Mouse (Mus musculus) adrenal gland, adult (tissue): ENCODE measurements around the gene Opalin.

Experiments
- DNase-seq, 2 experiments: peaks; one replicate each; pipeline ENCODE4 v3.0.0; 2022 to 2023; ENCODE audit warnings: low spot score in 1 of 2; ENCODE audit not compliant: inconsistent age in 2 of 2

Opalin gene

DNA sequence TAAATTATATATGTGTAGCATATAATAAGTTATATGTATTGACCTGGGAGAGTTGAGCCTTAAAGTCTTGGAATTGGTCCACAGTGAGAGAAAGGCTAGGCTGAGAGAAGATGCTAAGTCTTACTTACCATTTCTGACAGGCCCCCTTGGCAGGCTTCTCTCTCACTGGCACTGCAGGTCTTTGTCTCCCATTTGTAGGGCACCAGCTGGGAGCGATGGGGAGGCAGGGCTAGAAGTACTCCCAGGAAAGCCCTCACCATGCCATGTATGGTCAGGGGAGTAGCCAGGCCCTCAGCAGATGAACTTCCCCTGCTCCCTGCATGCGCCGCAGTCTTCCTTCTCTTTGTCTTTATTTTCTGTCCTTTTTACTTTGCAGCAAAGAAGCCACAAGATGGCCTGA lies at the start of gene Opalin:
Gene Opalin, minus strand, starts transcription at position 208 of the 400 bp plus-strand sequence.
- no peak for DNase-seq

DNA sequence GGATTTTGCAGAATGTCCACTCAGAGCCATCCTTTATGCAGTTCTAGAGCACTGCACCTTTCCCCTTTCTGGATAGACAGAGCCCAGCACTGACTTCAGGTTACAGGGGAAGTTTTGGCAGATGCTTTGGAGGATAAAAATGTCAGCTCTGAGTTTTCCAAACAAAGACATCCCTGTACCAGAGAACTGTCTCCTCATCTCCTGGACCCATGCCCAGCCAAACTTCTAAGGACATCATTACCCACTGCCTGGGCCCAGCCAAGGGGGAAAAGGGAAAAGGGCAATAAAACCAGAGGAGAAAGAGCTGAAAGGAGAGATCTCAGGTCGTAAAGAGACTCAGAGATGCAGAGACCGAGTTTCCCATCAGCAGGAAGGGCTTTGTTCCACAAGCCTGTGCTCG lies 46.1 kb upstream of the Opalin start:
- no peak for DNase-seq

DNA sequence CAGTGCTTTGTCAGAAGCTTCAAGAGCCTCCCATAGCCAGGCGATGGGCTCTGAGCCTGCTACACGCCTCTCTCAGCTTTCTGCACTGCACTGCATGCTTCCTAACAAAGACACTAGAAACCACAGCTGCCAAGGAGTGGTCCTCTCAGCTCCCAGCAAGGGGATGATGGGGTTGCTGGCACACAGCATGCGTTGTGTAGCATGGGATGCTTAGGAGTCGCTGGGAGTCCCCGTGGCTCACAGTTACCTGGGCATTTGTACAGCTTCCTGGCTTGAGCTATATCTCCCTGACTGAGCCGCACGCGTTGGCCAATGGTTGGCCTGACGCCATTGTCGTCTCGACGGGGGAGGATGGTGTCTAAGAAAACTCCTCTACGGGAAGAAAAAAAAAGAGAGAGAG lies 43.0 kb upstream of the Opalin start:
- DNase-seq, result no peak

DNA sequence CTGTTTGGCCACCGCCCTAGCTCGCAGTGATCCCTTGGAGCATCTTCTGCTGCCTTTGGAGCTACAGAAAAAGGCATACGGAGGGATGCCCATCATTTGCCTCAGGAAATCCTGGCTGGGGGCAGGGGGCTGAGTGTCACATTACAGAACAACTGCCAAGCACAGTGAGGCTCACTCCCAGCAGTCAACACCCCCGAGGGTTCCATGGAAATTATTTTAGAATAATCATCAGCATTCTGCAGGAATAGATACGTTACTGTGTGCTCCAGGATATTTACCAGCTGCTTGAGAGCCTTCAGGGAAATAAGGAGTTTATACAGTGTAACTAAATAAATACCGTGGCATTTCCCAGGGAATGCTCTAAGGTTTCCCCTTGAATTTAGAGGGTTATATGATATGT lies 41.4 kb upstream of the Opalin start:
- no peak for DNase-seq

DNA sequence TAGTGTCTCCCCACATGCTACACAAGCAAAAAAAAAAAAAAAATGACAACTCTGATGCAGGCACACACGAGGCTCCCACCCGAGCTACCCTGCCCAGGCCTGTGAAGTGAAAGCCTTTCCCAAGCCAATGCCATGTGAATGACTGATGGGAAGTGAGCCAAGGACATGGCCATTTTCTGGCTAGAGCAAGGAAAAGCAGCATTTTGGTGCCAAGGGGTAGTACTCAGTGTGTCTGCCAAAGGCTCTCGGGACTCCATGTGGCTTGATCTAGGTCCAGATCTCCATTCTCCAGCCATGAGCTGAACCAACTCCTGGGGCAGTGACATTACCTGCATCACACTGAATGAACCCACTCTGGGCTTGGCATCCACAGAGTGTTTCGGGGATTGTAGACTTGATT lies 40.4 kb upstream of the Opalin start:
- DNase-seq, result peak in 1 of 2 experiments; percentile 81

DNA sequence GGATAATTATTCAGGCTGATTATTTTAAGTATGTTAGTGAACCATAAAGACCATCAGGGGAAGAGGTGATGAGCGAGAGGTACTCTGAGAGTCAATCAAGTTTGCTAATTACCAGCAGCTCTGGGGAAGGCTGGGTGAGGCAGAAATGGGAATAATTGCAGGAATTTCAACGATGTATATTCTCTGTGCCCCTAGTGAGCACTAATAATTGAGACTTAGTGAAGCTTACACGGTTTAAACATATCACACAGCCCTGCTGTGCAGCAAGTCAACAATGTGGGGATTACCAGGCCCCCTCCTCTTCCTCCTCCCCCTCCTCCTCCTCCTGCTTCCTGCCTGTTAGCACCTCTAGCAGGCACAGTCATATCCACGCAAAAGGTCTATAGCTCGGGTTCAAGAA lies 37.7 kb upstream of the Opalin start:
- DNase-seq, result no peak

DNA sequence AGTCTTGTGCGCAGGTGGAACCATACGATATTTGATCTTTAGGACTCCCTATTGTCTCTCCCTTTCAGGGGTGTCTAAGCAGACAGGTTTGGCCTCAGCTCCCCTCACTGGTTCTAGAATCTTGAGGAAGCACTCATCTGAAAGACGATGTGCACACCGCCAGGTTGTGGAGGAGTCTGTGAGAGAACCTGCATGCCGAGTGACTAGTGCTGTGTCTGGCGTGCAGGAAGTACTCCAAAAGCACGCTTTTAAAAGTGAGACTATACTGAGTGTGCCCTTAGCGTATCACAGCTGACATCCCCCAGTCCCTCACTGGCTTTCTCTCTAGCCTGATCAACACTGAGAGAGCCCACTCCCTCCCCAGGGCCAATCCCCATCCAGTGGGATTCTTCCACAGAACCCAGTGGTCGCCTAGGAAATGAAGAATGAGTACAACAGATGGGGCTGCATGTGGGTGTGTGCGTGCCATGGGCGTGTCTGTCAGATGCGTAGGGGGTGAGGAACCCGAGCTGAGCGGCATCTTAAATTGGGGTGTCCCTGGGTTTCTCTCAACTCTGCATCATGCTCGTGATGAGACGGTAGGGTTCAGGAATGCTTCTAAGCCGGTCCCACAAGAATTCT lies 37.1 kb upstream of the Opalin start:
- no peak for DNase-seq

DNA sequence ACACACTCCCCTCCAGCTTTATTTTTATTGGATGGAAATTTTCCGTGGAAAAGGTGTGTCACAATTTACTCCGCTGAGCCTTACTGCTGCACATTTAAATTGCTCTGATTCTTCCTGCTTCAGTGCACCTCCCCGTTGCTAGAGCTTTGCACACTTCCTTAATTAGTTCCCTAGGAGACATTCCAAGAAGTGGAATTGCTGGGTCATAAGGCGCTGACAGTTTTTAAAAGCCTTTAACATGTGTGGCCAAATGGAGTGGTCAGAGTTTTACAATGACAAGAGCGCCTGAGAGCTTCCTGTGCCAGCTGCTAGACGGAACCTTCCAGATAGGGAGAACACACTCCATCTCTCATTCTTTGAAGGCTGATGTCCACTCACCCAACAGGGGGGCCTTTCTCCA lies 35.7 kb upstream of the Opalin start:
- no peak for DNase-seq

DNA sequence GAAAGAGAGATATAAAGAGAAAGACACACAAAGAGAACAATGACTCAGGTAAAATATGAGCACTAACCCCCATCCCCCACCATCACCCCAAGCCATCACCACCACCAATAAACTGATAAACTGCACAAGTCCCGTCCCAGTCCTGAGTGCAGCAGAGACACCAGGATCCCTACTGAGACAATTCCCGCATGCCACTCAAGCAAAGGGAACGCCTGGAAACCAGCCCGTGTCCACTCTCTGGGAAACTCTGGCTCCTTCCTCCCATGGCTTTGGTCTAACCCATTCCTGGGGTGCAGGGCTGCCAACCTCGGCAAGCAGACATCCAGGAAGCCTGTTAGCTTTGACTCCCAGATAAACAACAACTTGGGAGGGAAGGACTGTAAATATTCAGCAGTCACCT lies 33.1 kb upstream of the Opalin start:
- no peak for DNase-seq

DNA sequence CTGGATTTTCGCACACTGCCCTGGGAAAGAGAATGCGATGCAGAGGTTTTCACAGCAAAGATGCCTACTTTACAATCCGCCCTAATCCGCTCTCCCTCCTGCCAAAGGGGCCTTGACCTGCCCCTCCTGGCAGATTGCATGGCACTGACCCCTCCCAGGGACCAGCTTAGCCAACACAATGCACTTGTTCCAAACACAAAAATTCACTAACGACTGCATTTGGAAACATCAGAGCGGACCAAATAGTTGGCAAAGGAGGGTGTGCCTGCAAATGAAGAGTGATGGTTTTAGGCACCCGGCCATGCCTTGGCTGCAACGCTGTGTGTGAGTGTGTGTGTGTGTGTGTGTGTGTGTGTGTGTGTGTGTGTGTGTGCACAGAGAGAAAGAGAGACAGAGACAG lies 32.6 kb upstream of the Opalin start:
- DNase-seq, result peak in 1 of 2 experiments; percentile 57

DNA sequence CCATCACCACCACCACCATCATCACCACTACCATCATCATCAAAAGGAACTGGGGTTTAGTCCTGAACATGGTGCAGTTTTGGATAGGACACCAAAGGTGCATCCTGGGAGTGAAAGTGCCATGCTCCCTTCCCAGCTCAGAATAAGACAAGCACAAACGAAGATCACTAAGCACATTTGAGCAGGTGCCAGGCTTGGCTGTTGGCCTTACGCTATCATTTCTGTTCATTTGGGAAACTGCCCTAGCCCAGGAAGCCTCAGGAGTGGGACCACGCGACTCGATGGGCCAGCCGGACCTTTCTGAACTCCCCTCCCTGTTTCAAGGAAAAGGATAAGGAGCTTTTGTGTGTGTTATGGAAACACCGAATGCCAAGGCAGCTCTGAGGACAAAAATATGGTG lies 31.8 kb upstream of the Opalin start:
- no peak for DNase-seq

DNA sequence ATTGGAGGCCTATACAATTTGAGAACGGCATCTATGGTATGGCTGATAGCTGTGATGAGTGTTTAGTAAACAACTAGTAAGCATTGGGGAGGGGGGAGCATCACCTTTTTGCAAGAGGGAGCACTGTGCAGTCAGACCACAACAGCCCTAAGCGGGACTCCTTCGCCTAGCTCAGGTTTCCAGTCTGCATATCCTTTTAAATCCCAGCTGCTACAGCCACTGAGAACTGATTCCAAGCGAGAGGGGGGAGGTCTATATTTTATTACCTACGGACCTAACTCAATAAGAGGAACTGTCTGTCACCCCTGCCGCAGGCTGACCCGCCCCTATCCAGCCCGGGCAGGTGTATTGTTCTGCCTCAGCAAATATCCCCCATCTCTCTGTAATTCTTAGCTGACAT lies 30.6 kb upstream of the Opalin start:
- DNase-seq, result no peak

DNA sequence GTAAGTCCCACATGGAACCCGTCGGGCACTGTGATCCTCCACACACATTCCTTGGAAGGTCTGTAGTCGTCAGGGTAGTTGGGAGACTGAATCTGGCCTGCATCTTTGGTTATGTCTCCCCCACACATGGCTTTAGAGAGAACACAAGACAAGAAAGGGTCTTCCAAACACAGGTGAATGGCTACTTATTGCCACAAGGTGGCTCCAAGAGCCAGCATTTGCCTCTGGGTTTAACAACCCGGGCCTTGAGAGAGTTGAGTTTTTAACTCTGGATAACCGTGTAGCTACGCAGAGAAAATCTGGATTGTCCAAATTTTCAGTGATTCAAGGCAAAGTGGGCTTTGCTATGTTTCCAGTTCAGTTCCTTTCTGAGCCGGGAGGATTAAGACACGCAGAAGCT lies 28.0 kb upstream of the Opalin start:
- peak in 1 of 2 experiments; percentile 67 for DNase-seq

DNA sequence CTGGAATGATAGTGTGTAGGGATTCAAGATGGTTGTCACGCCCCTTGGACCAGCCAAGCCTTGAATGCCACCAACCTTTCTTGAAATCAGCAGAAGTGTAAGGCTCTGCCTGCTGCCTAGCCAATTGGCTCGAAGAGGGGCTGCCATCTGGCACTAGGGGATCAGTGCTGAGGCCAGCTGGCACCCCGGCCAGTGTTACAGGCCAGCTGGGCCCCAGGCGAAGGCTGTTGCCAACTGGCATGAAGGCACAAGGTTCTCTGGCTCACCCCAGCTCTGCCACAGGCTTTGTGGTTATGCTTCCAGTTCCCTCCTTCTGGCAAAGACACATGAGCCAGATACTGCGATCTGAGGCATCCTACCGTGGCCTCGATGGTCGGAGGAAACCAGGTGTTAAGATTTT lies 24.5 kb upstream of the Opalin start:
- DNase-seq, result peak in 1 of 2 experiments; percentile 80

DNA sequence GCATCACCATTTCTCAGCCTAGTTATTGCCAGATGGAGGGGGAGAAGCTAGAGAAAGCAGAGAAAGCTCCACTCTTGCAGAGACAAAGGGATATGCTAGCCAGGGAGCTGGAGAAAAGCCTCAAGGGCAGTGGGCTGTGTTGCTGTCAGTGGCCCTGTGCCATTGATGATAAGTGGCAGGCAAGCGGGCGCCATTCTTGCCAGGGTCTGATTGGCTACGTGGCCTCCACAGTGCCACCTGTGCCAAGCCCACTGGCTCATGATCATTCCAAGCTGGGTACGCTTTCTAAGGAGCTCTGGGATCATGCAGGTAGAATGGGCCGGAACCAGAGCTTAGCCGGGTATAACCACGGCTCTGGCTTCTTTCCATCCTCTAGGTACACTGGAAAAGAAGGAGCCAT lies 23.9 kb upstream of the Opalin start:
- DNase-seq, result no peak

DNA sequence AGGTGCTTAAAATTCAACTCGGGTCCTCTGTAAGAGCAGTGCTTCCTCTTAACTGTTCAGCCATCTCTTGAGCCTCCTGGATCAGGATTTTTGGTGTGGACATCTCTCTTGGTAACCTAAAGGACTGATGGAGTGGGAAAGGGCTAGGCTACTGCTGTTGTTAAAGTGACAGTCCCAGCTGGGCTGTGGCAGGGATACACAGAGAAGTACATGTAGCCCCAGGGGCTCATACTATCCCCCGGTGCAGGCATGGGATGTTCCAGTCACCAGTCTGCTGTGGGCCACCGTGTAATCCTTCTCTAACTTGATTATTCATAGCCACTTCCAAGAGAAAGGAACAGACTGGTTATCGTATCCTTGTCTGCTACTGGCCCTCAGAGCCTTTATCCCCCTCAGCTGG lies 20.1 kb upstream of the Opalin start:
- DNase-seq, result no peak

DNA sequence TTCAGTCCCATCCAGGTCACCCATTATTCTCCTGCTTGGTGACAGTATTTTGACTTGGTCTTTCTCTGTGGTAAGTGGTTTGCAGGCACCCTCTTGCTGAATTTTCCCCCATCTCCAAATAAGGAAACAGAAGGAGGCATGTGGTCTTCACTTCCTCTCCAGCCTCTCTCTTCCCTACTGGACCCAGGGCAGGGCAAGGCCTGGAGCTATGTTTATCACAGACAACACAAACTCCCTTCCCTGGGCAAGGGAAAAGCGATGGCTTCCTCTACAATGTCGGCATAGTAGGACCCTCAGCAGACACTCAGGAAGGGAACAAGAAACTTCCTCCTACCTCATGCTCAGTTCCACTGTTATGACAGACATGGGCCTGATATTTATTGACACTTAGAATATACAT lies 15.0 kb upstream of the Opalin start:
- no peak for DNase-seq

DNA sequence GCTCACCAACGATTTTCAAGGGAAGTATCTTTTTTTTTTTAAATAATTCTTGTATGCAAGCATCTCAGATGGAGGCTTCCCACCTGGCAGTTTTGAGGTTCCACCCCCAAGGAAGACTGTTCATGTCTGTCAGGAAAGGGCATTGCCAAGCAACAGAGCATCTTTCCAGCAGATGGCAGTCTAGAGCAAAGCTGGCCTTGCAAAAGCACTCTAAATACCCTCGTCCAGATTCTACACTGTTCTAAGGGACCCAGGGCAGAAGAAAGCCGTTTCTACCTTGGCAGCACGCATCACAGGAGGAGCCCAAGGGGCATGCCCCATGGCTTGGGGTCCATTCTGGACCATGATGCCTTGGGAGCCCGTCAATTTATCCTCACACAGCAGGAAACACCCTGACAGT lies 12.9 kb upstream of the Opalin start:
- DNase-seq, result peak; percentile 23 to 76

DNA sequence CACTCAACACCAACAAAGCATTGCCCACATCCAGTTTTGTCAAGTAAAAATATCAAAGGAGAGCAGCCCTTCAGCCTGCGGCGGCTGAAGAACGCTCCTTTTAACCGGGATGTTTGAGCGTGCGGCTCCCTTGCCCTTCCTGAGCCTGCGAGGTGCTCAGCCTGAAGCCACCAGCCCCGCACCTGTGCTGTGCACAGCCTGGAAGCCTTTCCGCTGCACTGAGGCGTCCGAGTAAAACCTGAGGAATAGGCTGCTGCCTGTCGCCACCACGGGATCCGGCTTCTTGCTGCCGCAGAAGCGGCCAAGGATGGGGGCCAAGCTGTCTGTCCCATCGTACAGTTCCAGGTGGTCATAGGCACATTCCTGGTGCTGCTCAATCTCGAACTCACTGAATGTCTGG lies 11.6 kb upstream of the Opalin start:
- no peak for DNase-seq

DNA sequence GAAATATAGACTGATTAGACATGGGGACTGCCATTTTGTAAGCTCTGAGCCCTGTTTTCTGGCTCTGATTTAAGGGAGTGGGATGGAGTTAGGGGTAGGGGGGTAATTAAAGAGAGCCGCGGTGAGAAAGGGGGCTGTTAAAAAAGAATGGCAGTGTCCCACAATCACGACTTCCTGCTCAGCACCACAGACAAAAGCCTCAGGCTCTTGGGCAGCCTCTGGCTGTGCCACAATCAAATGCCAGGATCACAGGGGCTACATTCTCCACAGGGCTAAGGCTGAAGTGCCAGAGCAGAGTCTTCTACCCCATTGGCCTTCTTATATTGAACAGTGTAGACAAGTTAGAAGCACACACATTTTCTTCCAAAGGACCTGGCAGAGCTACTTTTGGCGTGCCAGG lies 11.0 kb upstream of the Opalin start:
- DNase-seq, result no peak

DNA sequence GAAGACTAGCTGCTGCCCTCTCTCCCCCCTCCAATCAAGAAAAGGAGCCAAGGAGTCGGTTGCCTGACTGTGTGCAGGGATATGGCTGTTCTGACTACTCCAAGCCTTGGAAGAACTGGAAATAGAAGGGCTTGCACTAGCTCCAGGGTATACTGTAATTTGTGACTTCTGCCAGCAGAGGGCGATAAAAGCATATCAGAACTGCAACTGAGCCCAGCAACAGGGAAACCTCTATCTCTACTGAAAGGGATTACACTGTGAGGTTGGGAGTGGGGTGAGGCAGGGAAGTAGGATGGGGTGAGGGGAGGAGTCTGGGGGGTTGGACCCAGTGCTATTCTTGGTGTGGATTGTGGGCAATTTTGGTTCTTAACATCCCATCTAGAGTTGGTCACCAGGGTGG lies 9.8 kb upstream of the Opalin start:
- peak; percentile 58 to 90 for DNase-seq

DNA sequence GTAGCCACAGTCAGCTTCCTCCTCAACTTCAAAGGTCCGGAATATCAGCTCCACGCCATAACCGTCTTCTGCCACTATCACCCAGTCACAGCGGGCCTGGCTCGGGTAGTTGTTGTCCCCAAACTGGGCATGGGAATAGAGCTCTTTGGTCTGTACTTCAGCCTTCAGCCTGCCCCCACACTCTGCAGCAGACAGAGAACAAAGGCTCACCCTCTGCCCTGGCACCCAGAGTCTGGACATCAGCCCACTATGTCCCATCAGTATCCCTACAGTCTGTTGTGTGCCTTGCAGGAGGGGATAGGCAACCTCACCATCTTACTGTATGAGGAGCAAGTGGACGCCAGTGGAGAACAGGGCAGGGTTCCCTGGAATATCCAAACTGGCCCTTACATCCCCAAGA lies 9.4 kb upstream of the Opalin start:
- no peak for DNase-seq

DNA sequence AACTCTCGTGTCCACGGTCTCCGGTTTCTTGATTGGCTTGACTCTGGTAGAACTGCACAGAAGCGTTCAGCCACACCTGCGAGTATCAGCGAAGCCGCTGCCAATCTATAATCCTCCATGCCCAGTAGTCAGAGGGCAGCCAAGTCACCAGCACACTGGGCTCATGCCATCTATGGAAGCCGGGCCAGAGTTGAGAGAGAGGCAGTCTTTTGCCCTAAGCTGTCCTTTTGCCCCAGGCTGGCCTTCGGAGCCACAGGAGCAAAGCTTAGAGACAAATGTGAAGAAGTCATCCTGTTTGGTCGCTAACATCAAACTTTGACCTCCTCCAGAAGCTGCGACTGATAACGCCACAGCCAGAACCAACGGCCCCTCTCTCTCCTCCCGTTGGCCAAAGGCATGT lies 6.7 kb upstream of the Opalin start:
- DNase-seq, result no peak

DNA sequence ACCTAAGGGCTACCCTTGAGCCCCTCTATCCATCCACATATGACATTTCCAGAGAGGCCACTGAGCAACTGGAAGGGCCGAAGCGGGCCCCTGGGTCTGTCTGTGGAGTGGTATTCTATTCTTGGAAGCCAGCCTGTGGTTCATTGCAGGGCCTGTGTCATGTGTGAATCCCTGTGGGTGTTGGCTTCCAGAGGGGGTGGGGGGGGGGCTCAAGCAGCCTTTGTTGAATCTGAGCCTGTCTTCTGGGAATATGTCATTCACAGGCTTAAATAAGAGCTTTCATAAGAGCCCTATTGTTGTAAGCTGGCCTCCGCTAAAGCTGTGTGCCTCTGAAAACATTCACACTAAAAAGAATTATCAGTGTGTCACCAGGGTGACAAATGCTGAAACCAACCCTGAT lies 4.7 kb upstream of the Opalin start:
- DNase-seq, result no peak
